Mouse (Mus musculus): ENCODE measurements around the gene Olfr1281.
"Not testable (repeated sequence)": the region's sequence is repeated elsewhere in the genome, so short reads cannot be mapped to it uniquely, and the experiment has no call there.

Gene Olfr1281

DNA sequence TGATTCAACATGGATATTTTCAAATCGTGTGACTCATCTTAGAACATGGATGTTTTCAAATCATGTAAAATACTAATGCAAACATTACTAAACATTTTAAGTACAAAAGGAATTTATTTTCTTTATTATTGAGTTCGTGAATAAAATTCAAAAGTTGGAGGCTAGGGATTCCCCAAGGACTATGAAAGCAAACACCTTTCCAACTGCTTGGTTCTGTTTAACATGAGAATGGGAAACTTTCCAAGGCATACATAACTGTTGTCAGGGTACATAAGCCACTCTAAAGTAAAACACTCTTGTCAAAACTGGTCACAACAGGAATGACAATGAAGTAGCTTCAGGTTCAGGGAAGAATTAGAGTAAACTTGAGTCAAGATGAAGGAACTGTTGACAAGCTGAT, at the start of gene Olfr1281:
Gene Olfr1281, plus strand, starts transcription at position 301 of the 400 bp plus-strand sequence.
- DNase-seq (ENCODE audit: extremely low read depth, insufficient read length, low spot score): no peak

DNA sequence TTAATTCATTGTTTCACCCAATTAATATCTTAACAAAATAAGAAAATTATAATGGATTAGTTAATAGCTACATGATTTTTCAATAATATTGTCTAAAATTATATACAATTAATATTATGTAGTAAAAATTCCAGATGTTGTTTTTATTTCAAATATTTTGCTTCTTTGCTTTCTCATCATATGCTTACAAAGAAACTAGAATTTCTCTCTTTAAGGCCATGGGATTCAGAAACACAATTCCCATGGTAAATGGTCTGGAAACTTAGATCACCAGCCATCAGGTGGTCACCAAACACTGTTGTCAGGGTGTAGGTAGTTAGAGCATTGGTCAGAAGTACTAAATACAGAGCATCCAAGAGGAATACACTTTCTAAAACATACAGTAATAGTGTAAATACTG, 36.5 kb upstream of the Olfr1281 start, which contains the start of gene Olfr1278:
Gene Olfr1278, plus strand, starts transcription at position 301 of the 400 bp plus-strand sequence.
- no peak for DNase-seq (ENCODE audit: extremely low read depth, insufficient read length, low spot score)

GRCm38 (mm10) chr2:111298541-111298940, 27.8 kb upstream of the Olfr1281 start:
- no peak for DNase-seq (ENCODE audit: extremely low read depth, insufficient read length, low spot score)

GRCm38 (mm10) chr2:111300374-111300773, 25.9 kb upstream of the Olfr1281 start, which contains the start of gene Olfr1279:
Gene Olfr1279 (plus strand): TSS chr2:111300635.
- DNase-seq (ENCODE audit: extremely low read depth, insufficient read length, low spot score): no peak

GRCm38 (mm10) chr2:111313717-111314116, 12.6 kb upstream of the Olfr1281 start, which contains the start of gene Olfr1280:
Gene Olfr1280 (plus strand): TSS chr2:111314017.
- DNase-seq (ENCODE audit: extremely low read depth, insufficient read length, low spot score): no peak

- not testable (repeated sequence) for DNase-seq (ENCODE audit: extremely low read depth, insufficient read length, low spot score)
These were observed 7.4 kb downstream of the Olfr1281 start for GRCm38 (mm10) chr2:111333721-111334120.

DNA sequence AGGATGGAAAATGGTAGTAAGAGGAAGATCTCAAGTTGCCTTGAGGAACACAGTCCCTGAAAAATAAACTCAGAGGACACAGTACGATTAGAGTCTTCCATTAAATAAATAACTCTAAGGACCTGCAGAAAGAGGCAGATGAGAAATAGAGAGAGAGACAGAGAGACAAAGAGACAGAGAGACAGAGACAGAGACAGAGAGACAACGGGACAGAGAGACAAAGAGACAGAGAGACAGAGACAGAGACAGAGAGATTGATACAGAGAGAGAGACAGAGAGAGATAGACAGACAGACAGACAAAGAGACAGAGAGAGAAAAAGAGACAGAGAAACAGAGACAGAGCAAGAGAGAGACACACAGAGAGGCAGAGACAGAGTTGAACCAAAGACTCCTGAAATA, 9.7 kb downstream of the Olfr1281 start, which contains the start of gene Olfr1282:
Gene Olfr1282, minus strand, starts transcription at position 101 of the 400 bp plus-strand sequence.
- no peak for DNase-seq (ENCODE audit: extremely low read depth, insufficient read length, low spot score)

DNA sequence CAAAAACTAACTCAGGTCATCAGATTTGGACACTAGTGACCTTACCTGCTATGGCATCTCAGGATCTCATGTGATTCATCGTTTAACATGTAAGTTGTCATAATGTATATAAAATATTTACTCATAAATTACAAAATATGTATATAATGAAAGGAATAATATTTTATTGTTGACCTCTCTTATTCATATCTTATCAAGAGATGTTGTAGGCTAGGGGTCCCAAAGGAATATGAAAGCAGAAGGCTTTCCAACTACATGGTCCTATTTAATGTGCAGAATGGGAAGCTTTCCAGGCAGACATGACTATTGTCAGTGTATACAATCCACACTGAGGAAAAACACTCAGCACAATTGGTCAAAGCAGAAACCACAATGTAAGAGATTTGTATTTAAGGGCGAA, 40.2 kb downstream of the Olfr1281 start, which contains the start of gene Olfr1283:
Gene Olfr1283, plus strand, starts transcription at position 301 of the 400 bp plus-strand sequence.
- no peak for DNase-seq (ENCODE audit: extremely low read depth, insufficient read length, low spot score)

- DNase-seq (ENCODE audit: extremely low read depth, insufficient read length, low spot score): no peak
These were observed 48.9 kb downstream of the Olfr1281 start, which contains the start of gene Olfr1284 for GRCm38 (mm10) chr2:111375222-111375621. Gene Olfr1284 (plus strand): TSS chr2:111375522.

Data from 3134 (cell line).